ENCODE assay signal across 30 mouse cellular contexts in genomic region chr3:144993055-144993454, GRCm38 (mm10). TPM values are rescaled to one million over a fixed set of nuclear protein-coding genes. Genes with fewer than 3 reads are reported as not detected.
"Had no signal": no experiment of that assay in that cellular context is flagged by ENCODE, and none has a peak within 500 bp of the region (broad histone marks: within the 10 kb centered on the region; RNA-seq: fewer than 3 reads in every experiment).

No protein-coding gene starts in this region.

- H3K27ac ChIP-seq: kidney, postnatal 0 days; limb, embryonic 10.5 days; limb, embryonic 13.5 days; liver, embryonic 12.5 days; liver, embryonic 15.5 days; lung, embryonic 15.5 days; midbrain, embryonic 10.5 days; midbrain, embryonic 13.5 days had no signal

- H3K4me1 ChIP-seq: limb, embryonic 10.5 days; limb, embryonic 13.5 days; liver, embryonic 12.5 days; liver, embryonic 15.5 days; lung, embryonic 15.5 days; megakaryocyte, embryonic 14.5 days; midbrain, embryonic 10.5 days; midbrain, embryonic 13.5 days had no signal

- ATAC-seq: liver, embryonic 12.5 days; midbrain, embryonic 13.5 days; midbrain, embryonic 16.5 days had no signal

- H3K4me3 ChIP-seq: limb, embryonic 10.5 days; limb, embryonic 13.5 days; liver, embryonic 12.5 days; liver, embryonic 15.5 days; lung, embryonic 15.5 days; megakaryocyte, embryonic 14.5 days; midbrain, embryonic 10.5 days; midbrain, embryonic 13.5 days had no signal

- H3K9ac ChIP-seq: limb, embryonic 13.5 days; liver, embryonic 12.5 days; liver, embryonic 15.5 days; lung, embryonic 15.5 days; midbrain, embryonic 13.5 days had no signal

- H3K36me3 ChIP-seq: limb, embryonic 10.5 days; limb, embryonic 13.5 days; liver, embryonic 12.5 days; liver, embryonic 15.5 days; lung, embryonic 15.5 days; midbrain, embryonic 10.5 days; midbrain, embryonic 13.5 days had no signal

- DNase-seq: kidney, adult 18-20 months; kidney, postnatal 25 days; liver; lung, adult 18-20 months; lung, postnatal 10 days; lung, postnatal 36 days; thymus, adult 18-20 months; thymus, postnatal 14 days; thymus, postnatal 4 days had no signal

- H3K4me2 ChIP-seq: limb, embryonic 13.5 days; liver, embryonic 12.5 days; liver, embryonic 15.5 days; lung, embryonic 15.5 days; midbrain, embryonic 13.5 days had no signal

- H3K9me3 ChIP-seq: limb, embryonic 10.5 days; limb, embryonic 13.5 days; liver, embryonic 12.5 days; liver, embryonic 15.5 days; lung, embryonic 15.5 days; megakaryocyte, embryonic 14.5 days; midbrain, embryonic 10.5 days; midbrain, embryonic 13.5 days had no signal

- H3K27me3 ChIP-seq: limb, embryonic 13.5 days; liver, embryonic 12.5 days; liver, embryonic 15.5 days; lung, embryonic 15.5 days; megakaryocyte, embryonic 14.5 days; midbrain, embryonic 13.5 days had no signal

RNA-seq across cellular contexts. Expression of gene Clca4a, which starts 18.2 kb away (rescaled TPM):
- total RNA-seq: layer of hippocampus, adult 8-10 months; layer of hippocampus, postnatal 10 days; left cerebral cortex, adult 8-10 months; left cerebral cortex, postnatal 25 days; monocyte, adult 5-6 weeks had no signal
- polyA plus RNA-seq: kidney, embryonic 14.5 days; kidney, postnatal 0 days; limb, embryonic 10.5 days; liver, embryonic 12.5 days; liver, embryonic 15.5 days; lung, embryonic 15.5 days; midbrain, embryonic 10.5 days; midbrain, embryonic 13.5 days; midbrain, embryonic 16.5 days; neural tube, embryonic 11.5 days; neural tube, embryonic 14.5 days; spleen, adult 2 months; stomach, embryonic 16.5 days; testis, adult 2 months had no signal

RNA-seq across cellular contexts. Expression of gene Clca1, which starts 39.5 kb away (rescaled TPM):
- total RNA-seq: layer of hippocampus, adult 8-10 months; layer of hippocampus, postnatal 10 days; left cerebral cortex, adult 8-10 months; left cerebral cortex, postnatal 25 days; monocyte, adult 5-6 weeks had no signal
- polyA plus RNA-seq: kidney, postnatal 0 days; lung, embryonic 15.5 days; midbrain, embryonic 10.5 days; midbrain, embryonic 13.5 days; midbrain, embryonic 16.5 days; neural tube, embryonic 11.5 days had no signal
